Mouse (Mus musculus): Measurements from ENCODE around the gene Gzmc. TPM values are rescaled to one million over a fixed set of nuclear protein-coding genes. Genes with fewer than 3 reads are reported as not detected.
"Not testable (repeated sequence)": the region's sequence is repeated elsewhere in the genome, so short reads cannot be mapped to it uniquely, and the experiment has no call there.

The Gzmc gene
- polyA plus RNA-seq, 1 experiment from 2014 or later = not detected

- not testable (repeated sequence) for H3K27ac ChIP-seq (ENCODE audit: low read depth, low read length); H3K4me3 ChIP-seq (ENCODE audit: low read length); H3K4me2 ChIP-seq (ENCODE audit: low read length); H3K4me1 ChIP-seq (ENCODE audit: control insufficient read depth, insufficient read depth, low read depth, low read length); H3K9ac ChIP-seq (ENCODE audit: low read depth, low read length); H3K36me3 ChIP-seq (ENCODE audit: control insufficient read depth, insufficient read depth, low read length); H3K27me3 ChIP-seq (replicated peaks; ENCODE audit: control insufficient read depth, insufficient read depth, low read length); H3K9me3 ChIP-seq (ENCODE audit: control insufficient read depth, low read length); ATAC-seq
- WGBS = 28% methylated on average over 5 of the region's 5 CpGs
Measured at GRCm38 (mm10) chr14:56205021-56205420, 29.4 kb downstream of the Gzmc start.

- Histone ChIP-seq H3K4me3 (ENCODE audit: low read length) (no peak overlapping the region), H3K4me1 (ENCODE audit: control insufficient read depth, insufficient read depth, low read depth, low read length) (no peaks in the 10 kb centered on the region), H3K27ac (ENCODE audit: low read depth, low read length) (no peak overlapping the region), H3K9me3 (ENCODE audit: control insufficient read depth, low read length) (no peaks in the 10 kb centered on the region), H3K27me3 (replicated peaks; ENCODE audit: control insufficient read depth, insufficient read depth, low read length) (no peaks in the 10 kb centered on the region), H3K9ac (ENCODE audit: low read depth, low read length) (no peak overlapping the region), H3K4me2 (ENCODE audit: low read length) (no peak overlapping the region), H3K36me3 (ENCODE audit: control insufficient read depth, insufficient read depth, low read length) (no peaks in the 10 kb centered on the region)
- 26% methylated on average over 2 of the region's 2 CpGs for WGBS
- ATAC-seq = no peak
Measured at GRCm38 (mm10) chr14:56203975-56204374, 30.5 kb downstream of the Gzmc start.

- no peaks in the 10 kb centered on the region for H3K36me3 ChIP-seq (ENCODE audit: control insufficient read depth, insufficient read depth, low read length)
- 50% methylated on average over 6 of the region's 6 CpGs for WGBS
- no peak overlapping the region for H3K9ac ChIP-seq (ENCODE audit: low read depth, low read length)
- H3K4me1 ChIP-seq (ENCODE audit: control insufficient read depth, insufficient read depth, low read depth, low read length) = no peaks in the 10 kb centered on the region
- no peaks in the 10 kb centered on the region for H3K27me3 ChIP-seq (replicated peaks; ENCODE audit: control insufficient read depth, insufficient read depth, low read length)
- H3K9me3 ChIP-seq (ENCODE audit: control insufficient read depth, low read length) = no peaks in the 10 kb centered on the region
- H3K4me2 ChIP-seq (ENCODE audit: low read length) = no peak overlapping the region
- H3K4me3 ChIP-seq (ENCODE audit: low read length) = no peak overlapping the region
- ATAC-seq = no peak
- H3K27ac ChIP-seq (ENCODE audit: low read depth, low read length) = no peak overlapping the region
Measured at GRCm38 (mm10) chr14:56186946-56187345, 47.5 kb downstream of the Gzmc start.

DNA sequence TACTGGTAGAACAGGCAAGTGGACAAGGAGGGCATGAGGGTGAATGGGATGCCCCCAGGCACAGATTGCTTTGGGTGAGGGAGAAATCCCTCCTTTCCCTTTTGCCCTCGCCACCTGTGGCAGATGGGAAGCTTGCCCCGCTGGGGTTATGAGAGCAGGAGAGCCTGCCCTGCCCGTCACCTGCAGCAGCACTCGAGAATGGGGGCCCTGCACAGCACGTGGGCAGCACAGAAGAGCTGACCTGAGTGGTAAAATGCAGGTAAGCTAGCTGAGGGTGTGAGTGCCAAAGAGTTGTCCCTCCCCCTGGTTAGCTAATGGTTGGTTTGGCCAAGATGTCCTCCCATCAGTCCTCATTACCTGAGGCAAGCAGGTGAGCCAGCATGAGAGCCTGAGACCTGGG, 47.9 kb downstream of the Gzmc start:
- 79% methylated on average over 5 of the region's 5 CpGs for WGBS
- no peak for ATAC-seq
- no peaks in the 10 kb centered on the region for H3K9me3 ChIP-seq (ENCODE audit: control insufficient read depth, low read length)
- no peak overlapping the region for H3K4me2 ChIP-seq (ENCODE audit: low read length)
- no peaks in the 10 kb centered on the region for H3K4me1 ChIP-seq (ENCODE audit: control insufficient read depth, insufficient read depth, low read depth, low read length)
- H3K4me3 ChIP-seq (ENCODE audit: low read length) = no peak overlapping the region
- H3K27ac ChIP-seq (ENCODE audit: low read depth, low read length) = no peak overlapping the region
- H3K9ac ChIP-seq (ENCODE audit: low read depth, low read length) = no peak overlapping the region
- no peaks in the 10 kb centered on the region for H3K27me3 ChIP-seq (replicated peaks; ENCODE audit: control insufficient read depth, insufficient read depth, low read length)
- no peaks in the 10 kb centered on the region for H3K36me3 ChIP-seq (ENCODE audit: control insufficient read depth, insufficient read depth, low read length)

Other genes starting within 250 kb of the Gzmc start
- gene Mcpt1, start 216.7 kb downstream of the Gzmc start, polyA plus RNA-seq (2015; fragmentation: Nextera tagmentation; extraction: Ambion mirVana) = not detected in 2 replicates
- gene Mcpt9, start 204.2 kb downstream of the Gzmc start, polyA plus RNA-seq (2015; fragmentation: Nextera tagmentation; extraction: Ambion mirVana) = not detected in 2 replicates
- gene Mcpt2, start 192.6 kb downstream of the Gzmc start, polyA plus RNA-seq (2015; fragmentation: Nextera tagmentation; extraction: Ambion mirVana) = not detected in 2 replicates
- not detected in 2 replicates for gene Mcpt4, start 172.3 kb downstream of the Gzmc start, polyA plus RNA-seq (2015; fragmentation: Nextera tagmentation; extraction: Ambion mirVana)
- gene Mcpt8, start 149.4 kb downstream of the Gzmc start, polyA plus RNA-seq (2015; fragmentation: Nextera tagmentation; extraction: Ambion mirVana) = not detected in 2 replicates
- 0.31 TPM in 1 of 2 replicates, not detected in the other for gene Ctsg, start 132.1 kb downstream of the Gzmc start, polyA plus RNA-seq (2015; fragmentation: Nextera tagmentation; extraction: Ambion mirVana)
- gene Gzme, start 114.0 kb downstream of the Gzmc start, polyA plus RNA-seq (2015; fragmentation: Nextera tagmentation; extraction: Ambion mirVana) = not detected in 2 replicates
- gene Gzmd, start 102.0 kb downstream of the Gzmc start, polyA plus RNA-seq (2015; fragmentation: Nextera tagmentation; extraction: Ambion mirVana) = not detected in 2 replicates
- gene Gzmg, start 75.1 kb downstream of the Gzmc start, polyA plus RNA-seq (2015; fragmentation: Nextera tagmentation; extraction: Ambion mirVana) = not detected in 2 replicates
- gene Gzmn, start 60.1 kb downstream of the Gzmc start, polyA plus RNA-seq (2015; fragmentation: Nextera tagmentation; extraction: Ambion mirVana) = not detected in 2 replicates
- gene Gzmf, start 23.2 kb downstream of the Gzmc start, polyA plus RNA-seq (2015; fragmentation: Nextera tagmentation; extraction: Ambion mirVana) = not detected in 2 replicates
- gene Gzmb, start 27.6 kb upstream of the Gzmc start, polyA plus RNA-seq (2015; fragmentation: Nextera tagmentation; extraction: Ambion mirVana) = not detected in 2 replicates
- gene Atp12a, start 130.4 kb upstream of the Gzmc start, polyA plus RNA-seq (2015; fragmentation: Nextera tagmentation; extraction: Ambion mirVana) = 0.27 and 0.33 TPM in 2 replicates
- gene Rnf17, start 167.9 kb upstream of the Gzmc start, polyA plus RNA-seq (2015; fragmentation: Nextera tagmentation; extraction: Ambion mirVana) = 0.80 and 1.1 TPM in 2 replicates

All from hindbrain, embryonic 16.5 days (tissue).